Mouse (Mus musculus) megakaryocyte, embryonic 14.5 days (primary cell): ENCODE measurements around the gene Helb. TPM values are rescaled to one million over a fixed set of nuclear protein-coding genes. Genes with fewer than 3 reads are reported as not detected.
A peak's percentile ranks its signal among the peaks of the same experiment; 100 is the strongest.
"Not testable (repeated sequence)": the region's sequence is repeated elsewhere in the genome, so short reads cannot be mapped to it uniquely, and the experiment has no call there.

Source experiments
- H3K27me3 ChIP-seq: replicated peaks from 2 replicates; pipeline ENCODE3; 2012; ENCODE audit warnings: inconsistent platforms
- H3K36me3 ChIP-seq: replicated peaks from 2 replicates; pipeline ENCODE3; 2012; ENCODE audit warnings: low read length, inconsistent platforms, mixed read lengths
- H3K4me1 ChIP-seq: 2 replicates; pipeline ENCODE4 v1.6.1; 2012; ENCODE audit warnings: inconsistent platforms
- H3K4me3 ChIP-seq: replicated peaks from 2 replicates; pipeline ENCODE3; 2012; ENCODE audit warnings: moderate library complexity, mild to moderate bottlenecking, inconsistent platforms
- H3K9me3 ChIP-seq: 2 replicates; pipeline ENCODE4 v1.6.1; 2012; ENCODE audit warnings: inconsistent platforms
- FLI1 ChIP-seq: IDR thresholded peaks from 2 replicates; pipeline ENCODE4 v1.6.1; 2012; ENCODE audit warnings: low read length, inconsistent platforms, mixed read lengths
- GATA1 ChIP-seq: IDR thresholded peaks from 3 replicates; pipeline ENCODE4 v1.6.1; 2012; ENCODE audit warnings: mixed read lengths, low read length, inconsistent platforms, borderline replicate concordance
- polyA plus RNA-seq: library from polyadenylated mRNA; stranded (reverse); fragments of >175 nt; gene quantifications from 2 replicates; pipeline ENCODE4 v1.2.3, GENCODE M21; 2012; ENCODE audit warnings: low replicate concordance; ENCODE audit not compliant: insufficient read depth

The Helb gene
- polyA plus RNA-seq, 1 experiment = 4.5 TPM

DNA sequence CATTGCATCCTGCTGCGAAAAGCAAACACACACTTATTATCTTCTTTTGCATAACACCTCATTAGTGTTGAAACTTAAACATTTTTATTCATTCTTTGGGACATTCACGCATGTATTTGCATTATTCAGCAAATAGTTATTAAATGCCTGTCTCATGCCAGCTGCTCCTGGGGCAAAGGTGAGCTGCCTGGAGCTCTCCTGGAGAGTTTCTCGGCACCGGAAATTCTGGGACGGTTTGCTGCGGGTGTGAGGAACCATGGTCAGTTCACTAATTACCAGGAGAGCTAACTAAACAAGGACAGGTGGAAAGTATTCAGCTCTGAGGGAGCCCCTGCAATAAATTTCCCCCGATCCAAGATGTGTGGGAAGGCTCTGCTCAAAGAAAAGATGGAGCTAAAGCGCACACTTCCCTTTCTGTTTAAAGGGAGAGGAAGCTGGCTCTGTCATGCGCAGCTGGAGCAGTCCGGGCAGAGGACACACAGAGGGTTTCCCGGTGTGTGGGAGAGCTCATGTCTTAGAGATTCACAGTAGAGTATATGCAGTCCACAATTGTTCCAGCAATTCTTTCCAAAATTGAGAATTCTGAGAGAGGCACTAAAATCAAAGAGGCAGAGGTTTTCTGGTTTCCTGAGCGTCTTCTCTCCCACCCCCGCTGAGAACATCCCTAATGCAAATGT, 16.0 kb upstream of the Helb start:
- Histone ChIP-seq H3K36me3 (no peaks in the 10 kb centered on the region), H3K27me3 (no peaks in the 10 kb centered on the region), H3K4me1 (peaks cover 54% of the 10 kb centered on the region), H3K4me3 (peak overlapping the region; percentile 42), H3K9me3 (no peaks in the 10 kb centered on the region)
- no peak for TF ChIP-seq FLI1
- no peak for TF ChIP-seq GATA1

DNA sequence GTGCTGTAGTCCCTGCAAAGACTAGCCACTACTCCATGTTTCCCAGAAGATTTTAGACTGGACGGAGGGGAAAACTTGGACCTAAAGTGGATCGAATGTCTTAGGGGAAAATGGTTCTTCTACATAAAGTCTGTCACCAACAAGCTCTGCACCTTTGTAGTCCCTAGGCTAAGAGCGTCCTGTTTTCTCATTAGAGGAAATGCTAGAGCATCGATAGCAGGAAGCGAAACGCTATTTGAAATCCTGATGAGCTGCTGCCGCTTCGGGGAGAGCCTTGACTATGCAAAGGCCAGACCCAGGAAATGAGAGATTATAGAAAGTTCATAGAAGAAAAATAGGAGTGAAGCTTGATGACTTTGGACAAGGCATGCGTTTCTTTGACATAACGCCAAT, 12.7 kb upstream of the Helb start:
- peaks cover 45% of the 10 kb centered on the region for H3K4me1 ChIP-seq
- H3K27me3 ChIP-seq = no peaks in the 10 kb centered on the region
- TF ChIP-seq GATA1 = no peak
- TF ChIP-seq FLI1 = no peak
- H3K36me3 ChIP-seq = peaks cover 3% of the 10 kb centered on the region
- H3K9me3 ChIP-seq = no peaks in the 10 kb centered on the region; the same call in 1 of the 2 replicates
- peak overlapping the region; percentile 84 for H3K4me3 ChIP-seq

DNA sequence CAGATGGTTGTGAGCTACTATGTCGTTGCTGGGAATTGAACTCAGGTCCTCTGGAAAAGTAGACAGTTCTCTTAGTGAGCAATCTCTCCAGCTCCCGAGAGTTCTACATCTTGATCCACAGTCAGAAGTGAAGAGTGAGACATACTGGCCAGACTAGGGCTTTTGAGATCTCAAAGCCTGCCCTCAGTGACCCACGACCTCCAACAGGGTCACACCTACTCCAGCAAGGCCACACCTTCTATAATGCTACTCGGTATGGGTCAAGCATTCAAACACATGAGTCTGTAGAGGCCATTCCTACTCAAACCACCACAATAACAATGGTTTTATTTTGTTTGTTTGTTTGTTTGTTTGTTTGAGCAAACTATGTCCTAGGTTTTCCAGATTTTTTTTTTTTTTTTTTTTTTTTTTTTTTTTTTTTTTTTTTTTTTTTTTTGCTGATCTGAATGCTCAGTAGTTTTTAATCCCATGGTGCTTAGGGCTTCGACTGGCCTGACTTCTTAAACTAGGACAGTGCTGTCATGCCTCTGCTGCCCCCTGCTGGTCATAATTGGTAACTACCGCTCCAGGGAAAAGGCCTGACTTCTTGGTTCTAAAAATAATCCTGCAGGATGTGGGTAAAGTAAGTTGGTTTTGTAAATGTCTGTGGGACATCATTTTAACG, 12.1 kb upstream of the Helb start:
- no peaks in the 10 kb centered on the region for H3K27me3 ChIP-seq
- peaks cover 51% of the 10 kb centered on the region for H3K4me1 ChIP-seq
- H3K36me3 ChIP-seq = peaks cover 6% of the 10 kb centered on the region
- H3K9me3 ChIP-seq = peaks cover 3% of the 10 kb centered on the region
- H3K4me3 ChIP-seq = peak overlapping the region; percentile 84
- TF ChIP-seq GATA1 = no peak
- no peak for TF ChIP-seq FLI1

DNA sequence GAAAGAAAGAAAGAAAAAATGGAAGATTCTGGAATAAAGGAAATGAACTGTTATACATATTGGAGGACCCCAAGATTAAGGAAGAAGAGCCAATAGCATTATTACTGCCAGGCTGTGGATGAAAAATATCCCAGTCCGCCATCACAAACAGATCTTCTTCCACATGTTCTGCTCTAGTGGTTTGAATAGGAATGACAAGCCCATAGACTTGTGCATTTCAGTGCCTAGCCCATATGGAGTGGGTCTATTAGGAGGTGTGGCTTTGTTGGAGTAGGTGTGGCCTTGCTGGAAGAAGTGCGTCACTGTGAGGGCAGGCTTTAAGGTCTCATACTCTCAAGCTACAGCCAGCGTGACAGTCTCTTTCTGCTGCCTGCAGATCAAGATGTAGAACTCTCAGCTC, 10.9 kb upstream of the Helb start:
- TF ChIP-seq FLI1 (no peak), GATA1 (no peak)
- H3K36me3 ChIP-seq = peaks cover 7% of the 10 kb centered on the region
- H3K4me1 ChIP-seq = peaks cover 46% of the 10 kb centered on the region
- no peaks in the 10 kb centered on the region for H3K27me3 ChIP-seq
- H3K4me3 ChIP-seq = no peak overlapping the region
- peaks cover 4% of the 10 kb centered on the region for H3K9me3 ChIP-seq

DNA sequence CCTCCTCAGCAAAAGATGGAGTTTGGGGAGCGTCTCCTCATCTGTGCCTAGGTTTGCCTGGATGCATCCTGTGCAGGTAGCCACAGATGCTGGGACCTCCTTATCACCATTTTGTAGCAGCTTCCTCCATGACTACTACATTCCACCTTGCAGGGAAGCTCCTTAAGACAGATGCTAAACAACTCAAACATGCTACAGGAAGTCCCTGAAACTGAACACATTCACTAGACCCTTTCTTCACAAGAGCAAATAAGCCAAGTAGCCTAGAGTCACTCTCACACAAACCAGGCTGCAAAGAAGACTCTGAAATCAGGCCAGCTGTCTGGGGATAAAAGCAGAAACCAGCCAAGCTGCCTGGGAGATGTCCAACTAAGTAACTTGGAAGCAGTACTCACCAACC, 2.5 kb upstream of the Helb start:
- H3K27me3 ChIP-seq = no peaks in the 10 kb centered on the region
- peaks cover 23% of the 10 kb centered on the region for H3K4me1 ChIP-seq
- H3K36me3 ChIP-seq = peaks cover 24% of the 10 kb centered on the region
- peaks cover 10% of the 10 kb centered on the region for H3K9me3 ChIP-seq
- peak overlapping the region; percentile 62 for H3K4me3 ChIP-seq
- TF ChIP-seq GATA1 = no peak
- no peak for TF ChIP-seq FLI1

DNA sequence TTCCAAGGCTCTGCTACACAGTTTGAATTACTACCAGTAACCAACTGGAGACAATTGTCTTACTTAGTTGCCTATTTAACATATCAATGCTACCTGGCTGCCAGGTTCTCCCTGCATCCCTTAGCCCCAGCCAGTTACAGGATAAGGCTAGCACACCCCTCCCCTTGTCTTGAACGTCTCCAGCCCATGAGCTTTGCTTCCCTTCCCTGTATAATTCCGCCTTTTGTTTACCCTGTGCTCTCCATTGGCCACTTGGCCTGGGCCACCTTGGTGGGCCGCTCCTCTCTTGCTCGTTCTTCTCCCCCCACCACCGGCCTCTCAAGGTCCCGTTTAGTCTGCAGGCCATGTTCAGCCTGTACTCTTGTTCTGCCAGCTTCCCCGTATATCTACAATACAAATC, 1.7 kb upstream of the Helb start:
- TF ChIP-seq GATA1 (no peak), FLI1 (no peak)
- no peaks in the 10 kb centered on the region for H3K27me3 ChIP-seq
- H3K4me3 ChIP-seq = no peak overlapping the region
- H3K9me3 ChIP-seq = peaks cover 6% of the 10 kb centered on the region; the same call in 1 of the 2 replicates
- peaks cover 18% of the 10 kb centered on the region for H3K4me1 ChIP-seq
- H3K36me3 ChIP-seq = peaks cover 26% of the 10 kb centered on the region

DNA sequence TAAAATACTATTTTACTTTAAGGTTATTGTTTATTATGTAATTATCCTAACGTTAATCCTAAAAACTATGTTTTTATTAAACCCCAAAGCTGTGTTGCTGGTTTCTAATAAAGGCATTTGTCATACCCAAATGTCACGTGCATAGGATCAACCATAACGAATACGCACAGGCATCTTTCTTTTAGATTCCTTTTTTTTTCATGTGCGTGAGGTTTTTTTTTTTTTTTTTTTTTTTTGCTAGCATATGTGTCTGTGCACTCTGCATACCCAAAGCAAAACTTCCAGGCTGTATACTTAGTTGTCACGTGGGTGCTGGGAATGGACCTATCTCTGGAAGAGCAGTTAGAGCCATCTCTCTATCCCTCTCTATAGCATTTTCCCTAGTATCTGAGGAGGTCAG, 1.2 kb upstream of the Helb start:
- Histone ChIP-seq H3K27me3 (no peaks in the 10 kb centered on the region), H3K9me3 (peaks cover 6% of the 10 kb centered on the region; the same call in 1 of the 2 replicates), H3K4me3 (no peak overlapping the region), H3K36me3 (peaks cover 31% of the 10 kb centered on the region), H3K4me1 (peaks cover 18% of the 10 kb centered on the region)
- TF ChIP-seq GATA1 (no peak), FLI1 (no peak)

DNA sequence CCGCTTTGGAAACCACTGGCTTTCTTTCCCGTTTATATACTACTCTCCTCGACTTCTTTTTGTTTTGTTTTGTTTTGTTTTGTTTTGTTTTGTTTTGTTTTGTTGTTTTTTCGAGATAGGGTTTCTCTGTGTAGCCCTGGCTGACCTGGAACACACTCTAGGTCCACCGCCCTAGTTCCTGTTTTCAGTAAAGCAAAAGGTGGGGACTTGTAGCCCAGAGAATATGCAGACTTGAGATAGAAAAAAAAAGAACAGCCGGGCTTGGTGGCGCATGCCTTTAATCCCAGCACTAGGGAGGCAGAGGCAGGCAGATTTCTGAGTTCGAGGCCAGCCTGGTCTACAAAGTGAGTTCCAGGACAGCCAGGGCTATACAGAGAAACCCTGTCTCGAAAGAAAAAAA, 695 bp upstream of the Helb start:
- Histone ChIP-seq H3K4me1 (peaks cover 18% of the 10 kb centered on the region), H3K4me3 (peak overlapping the region; percentile 99), H3K36me3 (peaks cover 36% of the 10 kb centered on the region)
- H3K9me3 ChIP-seq, H3K27me3 ChIP-seq: not testable (repeated sequence)

DNA sequence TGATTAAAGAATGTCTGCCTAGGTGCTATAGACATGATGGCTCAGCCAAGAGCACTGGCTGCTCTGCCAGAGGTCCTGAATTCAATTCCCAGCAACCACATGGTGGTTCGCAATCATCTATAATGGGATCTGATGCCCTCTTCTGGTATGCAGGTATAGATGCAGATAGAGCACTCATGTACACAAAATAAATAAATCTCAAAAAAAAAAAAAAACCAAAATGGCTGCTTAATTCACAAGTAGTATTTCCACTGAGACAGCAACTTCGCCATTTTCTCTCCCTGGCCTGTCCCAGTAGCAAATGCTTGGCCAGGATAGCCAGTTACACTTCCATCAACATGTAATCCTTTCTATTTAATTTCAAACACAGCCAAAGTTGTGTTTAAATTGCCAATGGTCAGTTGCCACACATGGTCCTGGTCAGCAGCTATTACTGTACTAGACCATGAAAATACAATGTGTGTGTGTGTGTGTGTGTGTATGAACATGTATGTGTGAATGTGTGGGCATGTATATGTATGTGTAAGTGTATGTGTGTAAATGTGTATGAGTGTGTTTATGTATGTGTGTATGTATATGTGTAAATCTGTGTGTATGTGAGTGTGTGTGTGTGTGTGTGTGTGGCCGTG, 982 bp downstream of the Helb start:
- no peak for TF ChIP-seq GATA1
- TF ChIP-seq FLI1 = no peak
- Histone ChIP-seq H3K27me3 (no peaks in the 10 kb centered on the region), H3K4me3 (peak overlapping the region; percentile 99), H3K9me3 (peaks cover 6% of the 10 kb centered on the region; the same call in 1 of the 2 replicates), H3K4me1 (peaks cover 18% of the 10 kb centered on the region), H3K36me3 (peaks cover 51% of the 10 kb centered on the region)

DNA sequence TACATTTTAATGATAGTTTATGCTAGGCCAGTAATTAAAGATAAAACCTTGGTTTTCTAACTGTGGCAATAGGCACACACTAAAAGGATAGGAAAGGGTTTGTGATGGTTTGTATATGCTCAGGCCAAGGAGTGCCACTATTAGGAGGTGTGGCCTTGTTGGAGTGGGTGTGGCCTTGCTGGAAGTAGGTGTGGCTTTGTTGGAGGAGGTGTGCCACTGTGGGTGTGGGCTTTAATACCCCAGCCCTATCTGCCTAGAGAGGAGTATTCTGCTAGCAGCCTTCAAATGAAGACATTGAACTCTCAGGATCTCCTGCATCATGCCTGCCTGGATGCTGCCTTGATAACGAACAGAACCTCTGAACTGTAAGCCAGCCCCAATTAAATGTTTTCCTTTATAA, 12.0 kb downstream of the Helb start:
- Histone ChIP-seq H3K9me3 (no peaks in the 10 kb centered on the region), H3K36me3 (peaks cover 97% of the 10 kb centered on the region)

More for the DNA sequence above, 12.0 kb downstream of the Helb start:
- Histone ChIP-seq H3K4me1 (peaks cover 15% of the 10 kb centered on the region), H3K27me3 (no peaks in the 10 kb centered on the region), H3K4me3 (no peak overlapping the region)
- TF ChIP-seq GATA1 = no peak
- TF ChIP-seq FLI1 = no peak
